Mouse (Mus musculus): ENCODE results near the gene Slc23a2.

Gene Slc23a2

GRCm38 (mm10) chr2:132144971-132145691 is at the start of gene Slc23a2:
Slc23a2 (minus strand) TSS chr2:132145108.
- DNase-seq (ENCODE audit: extremely low read depth, insufficient read length, low spot score): peak; percentile 47

DNA sequence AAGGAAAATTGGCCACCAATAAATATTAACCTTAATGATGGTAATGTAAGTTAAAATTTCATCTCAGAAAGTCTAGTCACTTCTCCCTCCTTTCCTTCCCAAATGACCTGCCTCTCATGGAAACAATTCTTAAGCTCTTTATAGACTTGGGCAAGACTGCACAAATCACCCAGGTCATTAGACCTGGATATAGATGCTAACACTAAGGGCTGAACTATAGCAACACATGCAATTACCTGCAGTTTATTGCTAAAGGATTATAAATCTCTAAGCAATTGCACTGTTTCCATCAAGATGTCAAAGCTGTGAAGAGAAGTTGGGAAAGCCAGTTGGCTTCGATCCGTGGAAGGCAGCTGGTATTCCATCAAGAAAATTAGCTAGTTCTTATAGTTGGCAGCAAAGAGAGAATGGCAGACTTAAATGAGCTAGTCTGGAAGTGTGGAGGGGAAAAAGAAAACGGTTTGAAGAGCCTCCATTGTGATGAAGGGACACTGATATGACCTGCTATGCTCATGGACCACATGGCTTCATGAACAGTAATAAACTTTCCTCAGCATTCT is 45.8 kb upstream of the Slc23a2 start:
- no peak for DNase-seq (ENCODE audit: extremely low read depth, insufficient read length, low spot score)

DNA sequence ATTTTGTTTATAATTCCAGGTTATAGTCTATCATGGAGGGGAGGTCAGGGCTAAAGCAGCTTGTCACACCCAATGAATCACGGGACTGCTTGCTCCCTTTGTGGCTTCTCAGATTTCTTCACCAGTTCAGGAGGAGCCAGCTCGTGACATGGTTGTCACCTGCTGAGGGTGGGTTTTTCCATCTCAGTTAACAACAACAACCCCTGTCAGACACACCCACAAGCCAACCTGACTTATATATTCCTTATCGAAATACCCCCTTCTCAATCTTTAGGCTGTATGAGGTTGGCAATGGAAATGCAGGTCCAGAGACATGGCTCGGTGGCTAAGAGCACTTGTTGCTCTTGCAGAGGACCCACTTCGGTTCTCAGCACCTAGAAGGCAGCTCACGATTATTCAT is 39.0 kb upstream of the Slc23a2 start:
- no peak for DNase-seq (ENCODE audit: extremely low read depth, insufficient read length, low spot score)

DNA sequence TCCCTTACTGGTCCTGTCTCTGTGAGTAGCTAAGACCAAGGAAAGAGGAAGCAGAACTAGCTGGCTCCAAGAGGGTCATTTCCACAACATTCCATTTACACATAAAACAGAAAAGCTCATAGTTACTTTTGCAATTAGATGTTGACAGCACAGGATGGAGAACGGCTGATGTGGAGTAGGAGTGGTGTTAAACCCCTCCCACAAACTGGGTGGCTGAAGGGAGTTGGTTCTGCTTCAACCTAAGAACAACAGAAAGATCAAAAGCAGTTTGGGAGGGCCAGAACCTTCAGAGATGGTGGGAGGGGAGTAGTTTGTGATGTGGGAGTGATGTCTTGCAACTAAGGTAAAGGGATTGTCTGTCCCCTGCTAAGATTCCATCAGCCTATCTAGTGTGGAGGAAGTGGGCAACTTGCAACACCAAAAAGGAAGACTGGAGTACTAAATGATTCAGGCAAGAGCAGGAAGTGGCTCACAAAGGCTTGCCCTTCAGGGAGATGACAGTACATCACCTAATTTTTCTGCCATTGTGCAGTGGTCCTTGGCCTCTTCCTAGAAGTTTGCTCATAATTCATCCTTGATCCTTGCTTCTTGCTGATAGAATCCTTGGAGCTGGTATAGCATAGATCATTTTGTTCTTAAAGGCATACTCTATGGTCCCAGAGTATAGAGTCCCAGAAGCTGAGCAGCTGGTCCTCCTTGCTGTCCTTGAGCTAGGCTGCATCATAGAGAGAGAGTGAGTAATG is 35.7 kb upstream of the Slc23a2 start:
- no peak for DNase-seq (ENCODE audit: extremely low read depth, insufficient read length, low spot score)

DNA sequence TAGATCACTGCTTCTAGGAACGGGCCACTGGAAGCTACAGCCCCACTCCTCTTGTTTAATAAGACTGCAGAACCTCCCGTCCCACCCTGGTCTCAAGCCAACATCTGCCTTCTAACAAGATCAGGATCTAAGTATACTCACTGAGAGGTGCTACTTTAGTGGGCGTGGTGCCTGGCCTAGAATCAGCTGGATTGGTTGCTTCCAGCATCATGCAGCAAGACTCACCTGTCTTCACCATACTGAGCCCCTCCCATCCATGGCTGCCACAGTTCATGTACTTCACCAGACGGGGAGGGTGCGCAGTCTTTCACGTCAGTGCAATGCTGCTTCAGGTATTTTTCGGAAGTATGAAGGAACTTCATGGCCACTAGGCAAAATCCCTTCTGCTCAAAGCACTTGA is 34.5 kb upstream of the Slc23a2 start:
- no peak for DNase-seq (ENCODE audit: extremely low read depth, insufficient read length, low spot score)

GRCm38 (mm10) chr2:132177406-132177805 is 32.5 kb upstream of the Slc23a2 start:
- DNase-seq (ENCODE audit: extremely low read depth, insufficient read length, low spot score): no peak

DNA sequence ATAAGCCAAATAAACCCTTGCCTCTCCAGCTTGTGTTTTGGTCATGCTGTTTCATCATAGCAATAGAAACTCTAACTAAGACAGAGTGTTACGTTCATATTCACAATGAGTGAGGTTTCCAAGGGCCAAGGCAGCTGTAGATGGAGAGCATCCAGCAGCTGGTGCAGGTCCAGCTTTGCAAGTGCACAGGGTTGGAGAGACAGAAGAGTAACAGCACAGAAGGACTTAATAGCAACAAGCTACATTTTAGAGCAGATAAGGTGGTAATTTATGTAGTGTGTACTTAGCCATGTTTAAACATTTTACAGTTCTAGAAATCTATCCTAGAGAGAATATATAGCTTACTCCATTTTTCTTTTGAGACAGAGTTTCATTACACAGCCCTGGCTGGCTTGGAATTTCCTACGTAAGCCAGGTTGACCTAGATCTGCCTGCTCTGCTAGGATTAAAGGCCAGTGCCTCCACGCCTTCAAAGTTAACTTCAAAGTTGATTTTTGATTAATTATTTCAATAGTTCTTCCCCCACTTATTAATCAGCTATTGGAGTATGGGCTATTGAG is 31.5 kb upstream of the Slc23a2 start:
- no peak for DNase-seq (ENCODE audit: extremely low read depth, insufficient read length, low spot score)

DNA sequence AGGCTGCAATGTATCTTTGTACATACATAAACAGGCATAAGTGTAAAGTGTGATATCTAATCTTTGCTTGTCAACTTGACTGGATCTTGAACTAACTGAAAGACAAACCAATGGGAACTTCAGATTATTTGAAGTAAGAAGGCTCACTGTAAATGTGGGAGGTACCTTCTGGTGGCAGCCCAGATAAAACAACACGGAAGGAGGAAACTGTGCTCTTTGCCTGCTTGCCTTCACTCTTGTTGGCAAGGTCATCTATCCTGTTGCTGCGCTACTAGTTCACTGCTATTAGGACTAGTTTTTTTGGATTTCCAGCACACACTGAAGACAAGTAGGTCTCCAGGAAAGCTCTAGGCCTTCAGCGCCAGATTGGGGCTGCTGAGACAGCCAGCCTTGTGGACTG is 29.1 kb upstream of the Slc23a2 start:
- no peak for DNase-seq (ENCODE audit: extremely low read depth, insufficient read length, low spot score)

- no peak for DNase-seq (ENCODE audit: extremely low read depth, insufficient read length, low spot score)
These were observed 27.0 kb upstream of the Slc23a2 start for GRCm38 (mm10) chr2:132171939-132172338.

- DNase-seq (ENCODE audit: extremely low read depth, insufficient read length, low spot score): no peak
These were observed 24.2 kb upstream of the Slc23a2 start for GRCm38 (mm10) chr2:132169150-132169549.

GRCm38 (mm10) chr2:132163626-132164025 is 18.7 kb upstream of the Slc23a2 start:
- peak; percentile 23 for DNase-seq (ENCODE audit: extremely low read depth, insufficient read length, low spot score)

DNA sequence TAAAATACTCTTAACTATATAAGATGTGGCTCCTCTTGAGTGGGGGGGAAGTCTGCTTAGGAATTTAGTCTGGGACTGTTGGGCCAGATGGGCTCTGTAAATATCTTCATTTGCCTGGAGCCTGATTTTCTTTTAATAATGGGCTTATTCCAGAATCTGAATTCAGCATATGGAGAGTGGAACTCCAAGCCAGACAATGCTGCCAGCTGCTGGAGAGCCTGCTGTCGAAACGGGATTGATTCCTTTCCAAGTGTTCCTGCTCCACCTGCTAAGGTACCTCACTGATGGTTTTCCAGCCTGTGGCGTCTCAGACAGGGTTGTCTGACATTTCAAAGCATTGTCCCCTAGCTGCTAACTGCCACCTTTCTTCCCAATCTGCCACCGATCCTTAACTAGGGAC is 12.6 kb upstream of the Slc23a2 start:
- no peak for DNase-seq (ENCODE audit: extremely low read depth, insufficient read length, low spot score)

GRCm38 (mm10) chr2:132152670-132153069 is 7.8 kb upstream of the Slc23a2 start:
- DNase-seq (ENCODE audit: extremely low read depth, insufficient read length, low spot score): peak; percentile 70

- DNase-seq (ENCODE audit: extremely low read depth, insufficient read length, low spot score): no peak
These were observed 6.7 kb upstream of the Slc23a2 start for GRCm38 (mm10) chr2:132151592-132151991.

DNA sequence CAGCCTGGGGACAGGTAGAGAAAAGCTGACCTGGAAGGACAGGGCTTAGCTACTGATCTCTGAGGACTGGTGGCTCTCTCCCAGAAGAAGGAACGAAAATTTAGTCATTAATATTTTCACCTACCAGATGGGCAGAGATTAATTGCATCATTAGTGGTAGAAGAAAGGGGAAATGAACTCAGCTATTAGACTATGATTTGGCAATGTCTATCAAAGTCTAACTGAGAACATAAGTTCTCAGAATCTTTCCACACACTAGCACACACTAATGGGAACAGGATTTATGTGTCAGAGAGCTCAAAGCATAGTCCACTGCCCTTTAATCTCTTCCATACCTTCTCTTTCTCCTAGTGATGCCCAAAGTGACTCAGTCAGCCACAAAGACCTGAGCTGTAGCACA is 6.0 kb upstream of the Slc23a2 start:
- DNase-seq (ENCODE audit: extremely low read depth, insufficient read length, low spot score): no peak

GRCm38 (mm10) chr2:132146502-132146901 is 1.6 kb upstream of the Slc23a2 start:
- DNase-seq (ENCODE audit: extremely low read depth, insufficient read length, low spot score): no peak

DNA sequence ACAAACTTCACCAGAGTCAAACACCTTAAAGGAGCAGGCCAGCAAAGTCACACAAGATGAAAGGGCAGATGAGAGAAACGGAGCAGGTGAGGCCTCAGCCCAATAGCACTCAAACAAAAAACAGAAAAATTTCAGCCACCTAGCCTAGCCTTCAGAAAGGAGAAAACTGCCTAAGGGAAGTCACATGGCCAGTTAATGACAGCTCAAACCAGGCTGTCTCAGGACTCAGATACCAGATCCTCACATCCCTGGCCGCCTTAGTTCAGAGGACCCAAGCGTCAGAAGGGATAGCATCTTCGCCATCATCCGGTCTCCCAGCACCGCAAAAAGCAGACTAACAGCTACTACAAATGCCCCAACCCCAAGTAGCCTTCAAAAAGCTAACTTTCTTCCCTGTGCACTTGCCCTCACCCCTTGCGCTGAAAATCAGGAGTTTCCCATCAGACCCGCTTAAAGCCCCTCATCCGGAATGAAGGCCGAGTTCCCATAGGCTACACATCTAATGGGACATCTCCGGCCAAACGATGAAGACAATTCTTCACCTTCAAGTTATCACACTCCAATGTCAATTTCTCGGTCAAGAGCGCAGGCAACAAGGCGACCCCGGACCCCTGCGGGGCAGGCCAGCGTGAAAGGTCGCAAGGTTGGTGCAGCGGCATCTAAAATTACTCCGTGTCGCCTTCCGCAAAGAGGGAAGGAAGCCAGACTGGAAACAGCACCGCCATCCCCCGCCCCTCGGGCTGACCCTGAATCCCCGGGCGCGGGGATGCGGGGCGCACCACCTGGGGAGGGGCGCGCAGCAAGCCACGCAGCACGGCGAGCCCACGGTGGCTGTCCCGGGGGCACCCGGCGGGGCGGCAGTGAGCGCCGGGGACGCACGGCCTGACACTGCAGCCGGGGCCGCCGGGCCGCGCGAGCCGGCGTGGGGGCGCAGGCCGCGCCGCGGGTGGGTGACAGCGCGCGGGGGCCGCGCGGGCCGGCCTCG is 673 bp downstream of the Slc23a2 start:
- peak; percentile 43 for DNase-seq (ENCODE audit: extremely low read depth, insufficient read length, low spot score)

DNA sequence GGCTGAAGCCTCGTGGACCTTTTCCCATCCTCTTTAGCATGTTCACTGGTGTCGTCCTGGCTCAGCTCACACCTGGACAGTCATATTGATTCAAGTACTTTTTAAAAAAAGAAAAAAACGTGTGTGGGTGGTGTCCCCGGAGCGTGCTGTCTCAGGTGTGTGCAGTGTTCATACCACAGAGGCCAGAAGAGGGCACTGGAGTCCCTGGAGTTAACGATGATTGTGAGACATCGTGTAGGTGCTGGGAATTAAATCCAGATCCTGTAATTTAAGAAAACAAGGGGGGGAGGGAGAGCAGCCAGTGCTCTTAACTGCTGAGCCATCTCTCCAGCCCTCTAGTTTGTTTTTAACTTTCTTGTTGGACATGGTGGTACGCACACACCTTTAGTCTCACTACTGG is 2.3 kb downstream of the Slc23a2 start:
- no peak for DNase-seq (ENCODE audit: extremely low read depth, insufficient read length, low spot score)

DNA sequence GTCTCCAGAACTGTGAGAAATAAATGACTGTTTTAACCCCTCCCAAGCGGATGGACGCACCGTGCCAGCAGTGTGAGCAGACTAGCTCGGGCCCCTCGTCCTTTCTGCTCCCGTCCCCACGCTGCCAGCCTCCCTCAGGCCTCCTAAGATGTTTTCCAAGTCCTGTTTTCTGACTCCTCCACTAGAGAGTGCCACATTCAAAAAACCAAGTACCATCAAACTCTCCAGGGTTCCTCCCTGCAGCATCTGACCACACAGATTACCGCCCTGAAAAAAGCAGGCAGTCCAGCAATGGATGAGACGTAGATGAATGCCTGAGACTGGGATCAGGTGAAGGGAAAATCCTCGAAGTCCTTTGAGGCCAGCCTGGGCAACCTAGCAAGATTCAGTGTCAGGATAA is 4.4 kb downstream of the Slc23a2 start:
- DNase-seq (ENCODE audit: extremely low read depth, insufficient read length, low spot score): no peak

- DNase-seq (ENCODE audit: extremely low read depth, insufficient read length, low spot score): no peak
These were observed 5.8 kb downstream of the Slc23a2 start for GRCm38 (mm10) chr2:132139099-132139498.
